Mouse (Mus musculus) cerebellum, postnatal 36 days (tissue): ENCODE measurements around the gene Morn3.
A peak's percentile ranks its signal among the peaks of the same experiment; 100 is the strongest.
"Not testable (repeated sequence)": the region's sequence is repeated elsewhere in the genome, so short reads cannot be mapped to it uniquely, and the experiment has no call there.

ENCODE experiments used
- DNase-seq, 2 experiments: peaks; one replicate each; pipeline ENCODE4 v3.0.0; 2021 to 2022; ENCODE audit warnings: mixed read lengths in 2 of 2

Morn3 gene

DNA sequence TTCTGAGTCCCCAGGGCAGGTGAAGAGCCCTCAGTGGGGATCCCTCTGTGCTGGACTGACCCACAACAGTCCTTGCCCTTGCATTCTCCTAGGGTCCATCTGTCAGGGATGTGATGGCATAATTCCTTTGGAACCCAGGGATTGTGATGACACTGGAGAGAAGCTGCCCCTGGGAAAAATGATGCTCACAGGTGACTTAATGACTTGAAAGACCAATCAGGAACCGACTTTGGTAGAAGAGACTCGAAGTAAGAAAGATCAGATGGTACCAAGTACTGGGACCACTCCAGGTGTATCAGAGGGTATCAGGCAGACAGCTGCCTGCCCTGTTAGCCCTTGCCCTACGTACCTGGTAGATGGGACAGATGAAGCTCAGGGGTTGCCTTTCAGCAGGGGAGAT lies at the start of gene Morn3:
Gene Morn3 (minus strand): TSS at position 101 of the 400 bp plus-strand sequence.
- DNase-seq: no peak

DNA sequence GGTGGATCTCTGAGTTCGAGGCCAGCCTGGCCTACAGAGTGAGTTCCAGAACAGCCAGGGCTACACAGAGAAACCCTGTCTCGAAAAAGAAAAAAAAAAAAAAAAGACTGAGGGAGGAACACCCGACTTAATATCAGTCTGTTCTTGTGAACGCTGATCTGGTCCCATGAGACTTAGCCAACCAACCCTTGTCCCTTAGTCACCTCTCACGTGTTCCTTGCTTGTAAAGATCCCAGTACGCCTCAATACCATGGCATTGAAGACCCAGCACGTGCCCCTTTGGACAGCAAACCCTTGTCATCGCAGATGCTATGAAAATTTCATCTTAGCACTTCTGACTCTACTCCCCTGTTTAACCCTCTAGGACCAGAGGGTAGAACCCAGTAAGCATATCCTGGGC lies 49.5 kb upstream of the Morn3 start:
- no peak for DNase-seq

DNA sequence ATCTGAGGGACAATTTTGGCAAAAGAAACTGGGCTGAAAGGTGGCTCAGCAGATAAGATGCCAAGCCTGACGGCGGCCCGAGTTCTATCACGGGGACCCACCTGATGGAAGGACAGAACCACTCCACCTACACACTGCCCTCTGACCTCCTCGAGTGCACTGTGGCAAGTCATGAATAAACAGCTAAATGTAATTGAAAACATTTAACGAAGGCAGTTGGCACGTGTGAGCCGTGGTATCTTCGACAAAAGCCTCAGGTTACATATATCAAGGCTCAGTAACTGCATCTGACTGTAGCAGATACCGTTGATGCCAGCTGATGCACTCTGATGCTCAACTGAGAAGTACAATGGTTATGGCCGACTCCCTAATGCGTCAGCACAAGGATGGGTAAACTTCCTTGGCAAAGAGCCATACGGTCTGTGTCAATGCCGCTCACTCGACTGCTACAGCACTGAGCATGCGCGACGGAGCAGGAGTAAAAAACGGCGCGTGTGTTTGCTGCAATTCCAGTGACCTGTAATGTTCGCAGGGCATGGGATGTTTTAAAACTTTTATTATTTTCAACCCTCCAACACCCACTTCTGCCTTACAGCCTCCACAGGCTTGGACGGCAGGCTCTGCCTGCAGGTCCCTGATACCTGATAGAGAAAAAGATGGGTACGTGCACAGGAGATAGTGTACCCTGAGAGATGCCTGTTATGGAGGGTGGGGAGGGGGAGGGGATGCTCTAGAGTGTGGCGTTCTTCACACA lies 47.6 kb upstream of the Morn3 start:
- no peak for DNase-seq

DNA sequence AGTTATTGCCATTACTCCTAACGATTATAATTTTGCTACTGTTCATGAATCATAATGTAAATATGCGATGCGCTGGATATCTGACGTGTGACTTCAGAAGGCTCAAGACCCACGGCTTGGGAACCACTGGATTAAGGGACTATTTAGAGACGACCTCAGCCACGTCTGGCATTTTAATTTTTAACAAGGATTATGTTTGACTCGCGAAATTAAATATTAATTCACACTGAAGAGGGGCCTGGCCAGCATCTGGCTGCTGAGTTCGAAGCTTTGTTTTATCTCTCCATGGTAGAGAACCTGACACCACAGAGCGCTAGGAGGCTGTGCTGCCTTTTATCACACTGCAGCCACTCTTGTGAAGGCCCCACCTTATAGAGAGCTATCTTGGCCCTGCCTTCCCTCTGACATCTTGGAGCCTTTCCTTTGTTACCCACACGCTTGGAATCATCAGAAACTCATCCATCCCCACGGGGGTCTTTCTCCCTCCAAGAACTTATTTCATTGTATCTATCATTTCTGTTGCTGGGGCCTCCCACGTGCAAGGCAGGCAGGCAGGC lies 46.3 kb upstream of the Morn3 start:
- DNase-seq: no peak

DNA sequence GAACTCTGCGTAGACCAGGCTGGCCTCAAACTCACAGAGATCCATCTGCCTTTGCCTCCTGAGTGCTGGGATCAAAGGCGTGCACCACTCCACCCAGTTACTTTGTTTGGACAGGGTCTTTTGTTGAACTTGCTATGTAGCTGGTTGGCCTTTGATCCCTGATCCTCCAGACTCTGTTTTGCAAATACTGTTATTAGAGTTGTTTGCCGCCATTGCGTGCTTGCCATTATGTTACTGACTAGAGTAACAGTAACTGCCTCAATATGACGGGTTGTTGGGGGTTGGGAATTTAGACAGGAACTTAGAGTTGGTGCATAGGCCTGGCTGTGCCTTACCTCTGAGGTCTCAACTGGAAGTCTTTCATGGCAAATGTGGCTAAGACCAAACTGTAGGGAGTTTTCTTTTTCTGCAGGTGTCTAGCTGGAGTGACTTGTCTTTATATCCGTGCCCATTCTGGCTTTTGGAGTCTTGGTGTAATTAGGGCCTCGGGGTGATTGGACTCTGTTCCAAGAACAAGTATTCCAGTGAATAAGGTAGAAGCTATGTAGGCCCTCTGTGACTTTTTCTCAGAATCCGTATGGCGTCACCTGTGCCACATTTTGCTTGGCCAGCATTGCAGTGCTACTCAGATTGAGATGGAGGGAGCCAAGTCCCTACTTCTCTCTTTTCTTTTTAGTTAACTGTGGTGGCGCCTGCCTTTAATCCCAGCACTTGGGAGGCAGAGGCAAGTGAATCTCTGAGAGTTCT lies 43.9 kb upstream of the Morn3 start:
- no peak for DNase-seq

DNA sequence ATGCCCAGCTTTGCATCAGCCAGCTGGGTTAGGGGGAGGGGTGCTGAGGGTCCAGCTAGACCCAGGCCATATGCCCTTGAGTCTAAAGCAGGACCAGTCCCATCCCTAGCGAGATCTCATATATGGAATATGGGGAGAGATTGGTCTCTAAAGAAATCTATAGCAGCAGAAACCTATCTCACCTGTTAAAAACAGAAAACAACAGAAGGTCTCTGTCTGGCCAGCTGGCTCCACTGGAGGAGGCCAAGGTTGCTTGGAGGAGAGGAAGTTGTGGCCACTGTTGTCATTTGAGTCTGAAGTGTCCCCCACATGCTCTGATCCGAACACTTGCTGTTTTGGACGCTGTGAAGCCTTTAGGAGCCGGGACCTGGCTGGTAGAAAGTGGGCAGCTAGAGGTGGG lies 42.0 kb upstream of the Morn3 start:
- peak; percentile 34 to 40 for DNase-seq

DNA sequence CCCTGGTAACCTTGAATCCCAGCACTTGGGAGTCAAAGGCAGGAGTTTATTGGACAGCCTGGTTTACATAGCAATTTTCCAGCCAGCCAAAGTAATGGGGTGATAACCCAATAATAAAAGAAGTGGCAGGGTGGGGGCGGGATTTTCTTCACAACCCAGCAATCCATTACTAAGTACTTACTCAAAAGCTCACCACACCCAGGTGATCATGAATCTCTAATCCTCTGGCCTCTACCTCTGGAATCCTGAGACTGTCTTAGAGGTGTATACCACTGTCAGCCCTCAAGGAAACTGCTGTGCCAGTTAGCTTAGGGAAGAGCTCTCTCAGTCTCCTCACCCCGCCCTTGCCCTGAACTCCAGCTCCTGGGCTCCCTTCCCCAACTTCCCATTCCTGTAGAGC lies 39.7 kb upstream of the Morn3 start:
- no peak for DNase-seq

DNA sequence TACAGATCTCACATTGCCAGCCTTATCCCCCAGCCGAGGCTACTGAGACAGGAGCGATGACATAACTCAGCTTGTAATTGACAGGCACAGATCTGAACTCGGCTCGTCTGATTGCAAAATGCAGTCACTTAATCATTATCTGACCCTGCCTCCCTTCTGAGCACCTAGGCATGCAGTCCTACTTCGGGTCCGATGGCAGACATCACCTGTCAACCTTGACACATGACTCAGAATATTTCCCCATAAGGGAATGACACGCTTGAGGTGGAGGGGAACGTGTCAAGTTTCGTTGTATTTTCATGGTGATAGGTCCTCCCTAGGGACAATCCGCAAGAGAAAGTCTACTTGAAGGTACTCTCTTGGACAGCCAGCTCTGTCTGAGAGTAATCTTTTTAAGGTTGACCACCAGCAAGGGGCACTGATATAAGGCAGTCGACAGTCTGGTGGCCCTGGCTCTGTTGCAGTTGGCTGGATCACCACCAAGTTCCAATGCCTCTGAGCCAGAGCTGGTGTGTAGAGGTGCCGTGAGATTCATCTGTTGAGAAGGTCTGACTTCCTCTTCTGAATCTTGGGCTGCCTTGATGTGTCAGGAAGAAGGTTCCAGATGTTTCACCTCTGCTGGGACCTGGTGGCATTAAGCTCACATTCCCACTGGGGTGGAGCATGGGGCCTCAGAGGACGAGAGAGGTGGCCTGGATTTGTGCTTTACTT lies 36.7 kb upstream of the Morn3 start:
- peak; percentile 46 for DNase-seq

DNA sequence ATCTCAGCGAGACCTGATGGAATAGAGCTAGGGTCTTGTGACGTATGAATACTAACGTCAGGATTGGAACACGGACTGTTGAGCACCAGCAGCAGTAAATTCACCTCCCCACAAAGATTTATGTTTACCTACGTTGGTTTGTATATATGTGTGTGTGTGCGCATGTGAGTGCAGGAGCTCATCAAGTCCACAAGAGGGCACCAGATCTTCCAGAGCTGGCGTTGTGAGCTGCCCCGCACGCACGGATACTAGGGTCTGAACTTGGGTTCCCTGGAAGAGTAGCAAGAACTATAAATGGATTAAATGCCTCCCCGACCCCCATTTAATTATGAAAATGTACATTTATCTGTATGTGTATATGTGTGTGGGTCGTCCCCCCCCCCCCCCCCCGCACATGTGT lies 33.7 kb upstream of the Morn3 start:
- DNase-seq: no peak

DNA sequence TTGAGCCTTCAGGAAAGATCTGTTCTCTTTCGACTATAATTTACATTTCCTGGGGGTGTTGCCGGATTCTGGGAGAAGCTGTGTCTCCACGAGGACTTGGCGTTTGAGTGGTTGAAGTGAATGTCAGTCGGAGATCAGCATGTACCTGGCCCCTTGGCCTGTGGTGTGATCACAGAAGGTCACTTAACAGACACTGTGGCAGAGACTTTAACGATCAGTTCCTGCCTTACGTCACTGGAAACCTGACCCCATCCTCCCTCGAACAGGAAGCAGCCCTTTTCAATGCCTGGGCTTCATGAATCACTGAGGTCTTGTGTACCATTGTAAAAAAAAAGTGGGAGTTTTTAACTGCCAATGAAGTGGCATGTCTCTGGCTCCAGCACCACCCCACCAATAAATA lies 33.2 kb upstream of the Morn3 start:
- no peak for DNase-seq

DNA sequence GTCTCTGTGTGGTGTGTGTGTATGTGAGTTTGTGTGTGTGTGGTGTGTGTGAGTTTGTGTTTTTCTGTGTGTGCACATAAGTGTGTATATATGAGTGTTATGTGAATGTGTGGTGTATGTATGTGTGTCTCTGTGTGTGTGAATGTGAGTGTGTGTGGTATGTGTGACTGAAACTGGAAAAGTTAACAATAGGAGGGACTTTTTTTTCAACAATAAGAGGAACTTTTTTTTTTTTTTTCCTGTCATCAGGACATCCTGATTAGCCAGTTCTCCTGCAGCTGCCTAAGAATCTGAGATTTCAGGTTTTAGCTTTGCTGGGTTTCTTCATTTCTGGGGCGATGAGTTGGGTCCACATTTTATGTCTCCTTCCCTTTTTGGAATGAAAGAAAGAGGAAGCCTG lies 32.8 kb upstream of the Morn3 start:
- DNase-seq: no peak

DNA sequence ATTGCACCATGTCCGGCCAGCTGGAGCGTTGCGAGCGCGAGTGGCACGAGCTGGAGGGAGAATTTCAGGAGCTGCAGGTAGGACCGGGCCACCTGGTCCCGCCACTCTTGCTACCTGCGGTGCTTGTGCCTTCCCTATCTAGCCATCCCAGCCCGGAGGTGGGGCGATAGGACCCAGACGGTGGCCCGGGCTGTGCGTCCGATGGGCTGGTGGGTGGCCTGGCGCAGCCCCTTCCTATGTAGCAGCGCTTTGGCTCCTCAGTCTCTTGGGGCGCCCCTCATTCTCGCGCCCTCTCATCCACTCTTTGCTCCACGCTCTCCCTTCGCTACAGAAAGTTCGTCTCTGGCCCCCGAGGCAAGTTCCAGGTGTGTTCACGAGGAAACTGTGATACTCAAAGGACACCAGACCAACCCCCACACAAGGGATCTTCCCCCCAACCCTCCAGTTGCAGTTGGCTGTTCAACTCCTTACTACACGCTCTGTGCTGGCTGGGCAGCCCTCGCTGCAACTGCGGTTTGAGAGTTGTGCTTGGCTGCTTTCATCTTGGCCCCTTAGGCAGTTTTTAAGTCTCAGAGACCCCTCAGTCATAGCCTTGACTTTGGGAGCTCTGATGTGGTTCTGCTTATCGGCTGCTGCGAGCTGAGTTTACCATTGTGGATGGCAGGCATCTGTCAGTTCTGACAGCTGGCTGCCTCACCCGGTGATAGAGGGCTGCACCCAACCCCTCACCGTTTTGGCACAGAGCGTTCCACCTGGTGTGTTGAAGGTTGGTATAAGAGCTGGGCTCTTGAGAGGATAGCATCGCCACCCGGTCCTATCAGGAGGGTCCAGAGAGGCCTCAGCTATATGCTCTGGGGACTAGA lies 29.8 kb upstream of the Morn3 start:
- peak in 1 of 2 experiments; percentile 27 for DNase-seq

DNA sequence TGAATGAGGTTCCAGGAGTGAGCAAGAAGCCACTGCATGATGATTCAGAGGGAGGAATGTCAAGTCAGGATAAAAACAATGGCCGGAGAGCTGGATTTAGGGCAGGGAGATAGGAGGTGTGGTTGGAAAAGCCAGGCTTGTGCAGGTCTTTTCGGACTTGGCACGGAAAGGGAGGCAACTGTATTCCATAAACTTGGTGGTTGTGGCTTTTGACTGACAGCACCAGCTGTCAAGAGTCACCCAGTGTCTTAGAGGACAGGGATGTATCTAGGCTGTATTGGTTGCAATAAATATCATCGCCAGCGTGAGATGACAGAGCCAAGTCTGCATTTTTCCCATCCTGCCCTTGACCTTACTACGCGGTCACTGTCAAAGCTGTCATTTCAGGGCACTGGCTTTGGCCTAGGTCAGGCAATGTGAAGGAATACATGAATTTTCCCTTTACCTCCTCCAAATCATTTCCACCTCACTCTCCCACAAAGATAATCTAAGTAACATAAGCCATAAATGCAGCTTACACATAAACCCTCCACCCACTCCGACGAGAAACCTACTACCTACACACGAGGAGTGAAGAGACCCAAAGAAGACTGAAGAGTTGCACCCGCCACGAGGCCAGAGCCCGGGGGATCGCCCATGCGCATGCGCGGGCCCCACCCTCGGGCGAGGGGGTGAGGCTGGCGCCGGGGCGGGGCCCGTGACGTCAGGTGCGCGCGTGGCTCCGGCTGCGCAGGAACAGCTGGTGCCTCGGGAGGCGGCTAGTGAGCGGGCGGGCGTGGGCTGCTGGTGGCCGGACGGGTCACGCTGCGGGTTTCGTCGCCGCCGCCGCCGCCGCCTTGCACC lies 29.0 kb upstream of the Morn3 start:
- DNase-seq: peak; percentile 92 to 98

DNA sequence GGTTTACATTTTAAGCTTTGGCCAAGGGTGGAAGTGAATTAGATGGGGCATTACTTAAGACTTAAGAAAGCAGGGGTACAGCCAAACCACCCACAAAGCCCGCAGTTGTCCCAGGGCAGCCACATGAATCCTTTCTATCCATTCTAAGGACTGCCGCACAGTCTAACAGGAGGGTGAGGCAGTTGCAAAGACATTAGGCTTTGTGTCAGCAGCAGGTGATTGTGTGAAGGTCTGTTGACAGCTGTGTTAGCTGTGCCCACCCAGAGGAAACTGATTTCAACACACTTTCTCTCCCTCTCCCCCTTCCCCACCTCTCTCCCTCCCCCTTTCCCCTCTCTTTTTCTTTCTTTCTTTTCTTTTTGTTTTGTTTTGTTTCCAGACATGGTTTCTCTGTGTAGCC lies 21.9 kb upstream of the Morn3 start:
- no peak for DNase-seq

DNA sequence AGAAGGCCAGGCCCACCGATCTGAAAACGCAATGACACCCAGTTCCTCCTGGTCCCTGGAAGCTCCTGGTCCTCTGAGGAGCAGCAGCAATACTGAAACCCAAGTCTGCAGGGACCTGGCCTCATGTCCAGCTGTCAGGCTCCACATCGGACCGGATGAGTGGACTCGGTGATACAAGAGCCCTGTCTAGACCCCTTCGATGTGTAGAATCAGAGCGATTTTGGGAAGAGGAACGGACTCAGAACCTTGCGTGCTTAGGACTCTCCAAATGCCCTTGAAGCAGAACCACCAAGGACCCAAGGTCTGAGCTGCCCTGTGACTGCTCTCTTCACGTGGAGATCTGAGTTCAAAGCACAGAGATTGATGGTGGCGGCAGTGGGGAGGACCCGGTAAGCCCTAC lies 21.3 kb upstream of the Morn3 start, which contains the start of gene Tmem120b:
Gene Tmem120b (plus strand): TSS at position 301 of the 400 bp plus-strand sequence.
- DNase-seq: no peak

DNA sequence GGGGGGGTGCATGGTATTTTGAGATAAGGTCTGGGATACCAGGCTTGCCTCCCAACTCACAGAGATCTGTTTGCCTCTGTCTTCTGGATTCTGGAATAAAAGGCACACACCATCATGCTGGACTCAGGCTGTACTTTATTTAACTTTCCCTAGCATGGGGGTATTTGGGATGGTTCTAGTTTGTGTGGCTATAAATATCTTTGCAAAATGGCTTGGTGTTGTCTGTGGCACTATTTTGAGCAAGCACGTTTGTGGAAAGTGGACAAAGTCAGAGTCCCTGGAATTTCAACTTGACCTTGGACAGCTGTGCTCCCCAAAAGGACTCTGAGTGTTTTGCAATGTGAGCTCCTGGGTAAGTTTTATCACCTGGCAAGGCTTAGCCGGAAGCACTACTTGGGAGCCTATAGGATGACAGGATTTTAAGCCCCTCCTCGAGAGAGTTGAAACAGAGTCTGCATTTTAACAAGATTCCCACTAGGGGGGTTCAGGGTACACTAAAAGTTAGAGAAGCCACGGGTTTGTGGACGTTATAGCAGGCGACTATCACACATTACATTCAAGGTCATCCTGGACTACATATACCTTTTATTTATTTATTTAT lies 20.7 kb upstream of the Morn3 start:
- DNase-seq: no peak

DNA sequence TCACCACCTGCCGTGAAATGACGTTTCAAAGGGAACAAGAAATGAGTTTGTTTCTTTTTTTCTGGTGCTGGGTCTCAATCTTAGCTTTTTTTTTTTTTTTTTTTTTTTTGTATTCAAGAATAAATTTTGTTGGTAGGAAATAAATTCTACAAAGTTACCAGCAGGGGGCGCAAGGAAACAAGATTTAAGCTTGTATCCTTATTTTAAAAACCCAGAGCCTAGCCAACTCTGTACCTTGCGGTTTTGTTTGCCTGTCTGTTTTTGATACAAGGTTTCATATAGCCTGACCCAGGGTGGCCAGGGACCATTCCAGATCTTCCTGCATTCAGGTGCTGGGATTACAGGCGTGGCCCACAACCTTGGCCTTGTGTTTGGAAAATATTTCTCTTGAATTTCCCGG lies 17.4 kb upstream of the Morn3 start:
- peak; percentile 64 to 75 for DNase-seq

DNA sequence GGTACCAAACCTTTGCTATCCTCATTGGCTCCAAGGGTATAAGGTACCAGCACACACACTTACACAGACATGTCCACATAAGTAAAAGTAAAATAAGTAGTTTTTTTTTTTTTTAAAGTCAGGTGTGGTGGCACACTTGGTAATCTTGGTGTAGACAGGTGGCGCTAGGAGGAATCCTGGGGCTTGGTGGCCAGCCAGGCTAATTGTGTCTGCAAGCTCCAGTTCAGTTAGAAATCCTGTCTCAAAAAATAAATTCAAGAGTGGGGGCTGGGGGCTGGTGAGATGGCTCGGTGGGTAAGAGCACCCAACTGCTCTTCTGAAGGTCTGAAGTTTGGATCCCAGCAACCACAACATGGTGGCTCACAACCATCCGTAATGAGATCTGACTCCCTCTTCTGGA lies 16.3 kb upstream of the Morn3 start:
- peak in 1 of 2 experiments; percentile 37 for DNase-seq

DNA sequence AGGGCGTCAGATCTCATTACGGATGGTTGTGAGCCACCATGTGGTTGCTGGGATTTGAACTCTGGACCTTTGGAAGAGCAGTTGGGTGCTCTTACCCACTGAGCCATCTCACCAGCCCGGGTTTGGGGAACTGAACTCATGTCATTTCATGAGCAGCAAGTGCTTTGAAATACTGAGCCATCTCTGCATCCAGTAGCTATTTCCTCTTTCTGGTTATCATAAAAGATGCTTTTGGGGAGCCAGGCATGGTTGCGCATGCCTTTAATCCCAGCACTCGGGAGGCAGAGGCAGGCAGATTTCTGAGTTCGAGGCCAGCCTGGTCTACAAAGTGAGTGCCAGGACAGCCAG lies 14.6 kb upstream of the Morn3 start:
- not testable (repeated sequence) for DNase-seq

DNA sequence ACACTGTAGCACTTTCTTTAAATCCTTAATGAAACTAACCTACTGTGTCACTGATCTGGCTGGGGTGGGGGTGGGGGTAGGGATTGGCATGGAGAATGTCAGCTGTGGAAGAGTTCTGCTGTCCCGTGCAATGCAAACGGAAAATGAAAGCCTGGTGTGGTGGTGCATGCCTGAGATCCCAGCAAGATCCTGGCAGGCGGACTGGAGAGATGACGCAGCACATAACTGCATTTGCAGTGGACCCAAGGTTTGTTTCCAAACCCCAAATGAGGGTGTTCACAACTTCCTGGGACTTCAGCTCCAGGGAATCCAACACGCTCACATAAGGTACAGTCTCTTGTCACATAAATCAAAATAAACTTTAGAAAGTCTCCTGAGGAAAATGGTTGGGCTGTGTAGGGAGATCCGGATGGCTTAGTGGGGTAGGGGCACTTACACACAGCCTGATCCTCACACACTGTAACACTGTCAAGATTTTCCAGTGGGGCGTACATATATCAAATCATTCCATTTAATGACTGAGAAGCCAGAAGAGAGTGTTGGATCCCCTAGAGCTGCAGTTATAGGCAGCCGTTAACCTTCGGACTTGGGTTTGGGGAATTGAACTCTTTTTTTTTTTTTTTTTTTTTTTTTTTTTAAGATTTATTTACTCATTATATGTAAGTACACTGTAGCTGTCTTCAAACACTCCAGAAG lies 14.0 kb upstream of the Morn3 start:
- no peak for DNase-seq
